Mouse (Mus musculus) brain, embryonic 14.5 days (tissue): ENCODE measurements around the gene Gucy2e. TPM values are rescaled to one million over a fixed set of nuclear protein-coding genes. Genes with fewer than 3 reads are reported as not detected.

ENCODE experiments used
- DNase-seq: peaks from one replicate; pipeline ENCODE4 v3.0.0-alpha.2; 2011; ENCODE audit warnings: low read depth
- CTCF ChIP-seq: fragments of 200-500 bp; IDR thresholded peaks from 2 replicates; pipeline ENCODE4 v1.5.1; 2012; ENCODE audit warnings: inconsistent platforms, mild to moderate bottlenecking, moderate library complexity, borderline replicate concordance; ENCODE audit not compliant: insufficient read depth, insufficient read length; ENCODE audit errors: extremely low read depth
- POLR2A ChIP-seq: fragments of 200-500 bp; IDR thresholded peaks from 2 replicates; pipeline ENCODE4 v1.6.1; 2012; ENCODE audit warnings: mild to moderate bottlenecking, inconsistent platforms, borderline replicate concordance; ENCODE audit not compliant: poor library complexity, insufficient read depth, insufficient read length, severe bottlenecking; ENCODE audit errors: extremely low read depth
- polyA plus RNA-seq: library from polyadenylated mRNA; depleted of rRNA; stranded (reverse); fragments of >200 nt; gene quantifications from 2 replicates; pipeline ENCODE4 v1.2.3, GENCODE M21; 2012; rRNA removed

The Gucy2e gene
- 0.20 and 0.25 TPM in 2 replicates for polyA plus RNA-seq

- TF ChIP-seq CTCF (no peak), POLR2A (no peak)
- DNase-seq = peak; percentile 25
These were observed at the start of gene Gucy2e for GRCm38 (mm10) chr11:69236926-69237260. TSS of gene Gucy2e (minus strand) at chr11:69237036.

- DNase-seq = no peak
- TF ChIP-seq POLR2A = no peak
- no peak for TF ChIP-seq CTCF
These were observed 40.4 kb upstream of the Gucy2e start for GRCm38 (mm10) chr11:69277267-69277666.

- DNase-seq = no peak
- TF ChIP-seq POLR2A (no peak), CTCF (no peak)
These were observed 39.2 kb upstream of the Gucy2e start for GRCm38 (mm10) chr11:69276081-69276480.

- no peak for TF ChIP-seq CTCF
- TF ChIP-seq POLR2A = no peak
- DNase-seq = no peak
These were observed 38.8 kb upstream of the Gucy2e start for GRCm38 (mm10) chr11:69275650-69276049.

GRCm38 (mm10) chr11:69272122-69272740 is 35.4 kb upstream of the Gucy2e start:
- TF ChIP-seq POLR2A (no peak), CTCF (peak; percentile 70; the same call in 1 of the 2 replicates)
- DNase-seq = peak; percentile 87

- TF ChIP-seq POLR2A = no peak
- TF ChIP-seq CTCF = peak; percentile 75
- DNase-seq = peak; percentile 82
These were observed 32.7 kb upstream of the Gucy2e start for GRCm38 (mm10) chr11:69269575-69269974.

- TF ChIP-seq CTCF (no peak), POLR2A (no peak)
- DNase-seq = no peak
These were observed 31.3 kb upstream of the Gucy2e start for GRCm38 (mm10) chr11:69268100-69268499.

GRCm38 (mm10) chr11:69267341-69267740 is 30.5 kb upstream of the Gucy2e start:
- TF ChIP-seq POLR2A = no peak
- TF ChIP-seq CTCF = peak; percentile 62; the same call in 1 of the 2 replicates
- peak; percentile 71 for DNase-seq

GRCm38 (mm10) chr11:69266253-69266652 is 29.4 kb upstream of the Gucy2e start:
- DNase-seq = peak; percentile 93
- no peak for TF ChIP-seq POLR2A
- no peak for TF ChIP-seq CTCF

- no peak for DNase-seq
- TF ChIP-seq POLR2A = no peak
- TF ChIP-seq CTCF = no peak
These were observed 28.6 kb upstream of the Gucy2e start for GRCm38 (mm10) chr11:69265410-69265809.

GRCm38 (mm10) chr11:69264276-69264675 is 27.4 kb upstream of the Gucy2e start:
- DNase-seq = no peak
- TF ChIP-seq POLR2A (no peak), CTCF (no peak)

- TF ChIP-seq CTCF (no peak), POLR2A (no peak)
- no peak for DNase-seq
These were observed 23.3 kb upstream of the Gucy2e start for GRCm38 (mm10) chr11:69260111-69260510.

- TF ChIP-seq POLR2A = no peak
- peak; percentile 86 for TF ChIP-seq CTCF
These were observed 21.5 kb upstream of the Gucy2e start for GRCm38 (mm10) chr11:69258287-69258686.

GRCm38 (mm10) chr11:69257807-69258206 is 21.0 kb upstream of the Gucy2e start:
- TF ChIP-seq CTCF (peak; percentile 11; the same call in 1 of the 2 replicates), POLR2A (no peak)
- DNase-seq = peak; percentile 75

More at GRCm38 (mm10) chr11:69258287-69258686, 21.5 kb upstream of the Gucy2e start:
- peak; percentile 63 for DNase-seq
